Mouse (Mus musculus) embryonic fibroblast, embryonic 13.5 days (primary cell): ENCODE measurements around the gene Ces1h.

Experiments
- CTCF ChIP-seq: IDR thresholded peaks from 2 replicates; pipeline ENCODE4 v1.5.1; 2011; ENCODE audit warnings: mild to moderate bottlenecking, control low read depth, low read length, moderate library complexity, borderline replicate concordance; ENCODE audit not compliant: insufficient read depth
- POLR2A ChIP-seq: IDR thresholded peaks from 2 replicates; pipeline ENCODE4 v1.6.1; 2011; ENCODE audit warnings: low read depth, mild to moderate bottlenecking, control low read depth, low read length, moderate library complexity

GRCm38 (mm10) chr8:93427195-93427594, 47.7 kb upstream of the Ces1h start:
- TF ChIP-seq POLR2A (no peak), CTCF (no peak)
